Mouse (Mus musculus) intestine, embryonic 16.5 days (tissue): Measurements from ENCODE around the gene Akap3. TPM values are rescaled to one million over a fixed set of nuclear protein-coding genes. Genes with fewer than 3 reads are reported as not detected.

Experiments
- ATAC-seq: fragments of 200-750 bp; cut with Nextera tagmentation; 2 replicates; pipeline ENCODE4 v1.8.0; 2017; ENCODE audit warnings: moderate TSS enrichment, moderate library complexity
- H3K27ac ChIP-seq: fragments of 300-500 bp; sonication (generic); 2 replicates; pipeline ENCODE4 v1.5.1; 2014; ENCODE audit warnings: mild to moderate bottlenecking, low read length
- H3K27me3 ChIP-seq: fragments of 300-500 bp; sonication (generic); replicated peaks from 2 replicates; pipeline ENCODE4 v1.6.1; 2014; ENCODE audit warnings: low read length, control low read depth, mixed read lengths; ENCODE audit not compliant: control insufficient read depth, insufficient read depth
- H3K36me3 ChIP-seq: fragments of 300-500 bp; sonication (generic); 2 replicates; pipeline ENCODE4 v1.6.1; 2014; ENCODE audit warnings: low read length, control low read depth; ENCODE audit not compliant: control insufficient read depth, insufficient read depth
- H3K4me1 ChIP-seq: fragments of 300-500 bp; sonication (generic); 2 replicates; pipeline ENCODE4 v1.6.1; 2014; ENCODE audit warnings: low read length, control low read depth, mixed read lengths; ENCODE audit not compliant: control insufficient read depth, insufficient read depth
- H3K4me2 ChIP-seq: fragments of 300-500 bp; sonication (generic); 2 replicates; pipeline ENCODE4 v1.6.1; 2014; ENCODE audit warnings: low read depth, low read length, control low read depth
- H3K4me3 ChIP-seq: fragments of 300-500 bp; sonication (generic); 2 replicates; pipeline ENCODE4 v1.5.1; 2014; ENCODE audit warnings: mild to moderate bottlenecking, low read length
- H3K9ac ChIP-seq: fragments of 300-500 bp; sonication (generic); 2 replicates; pipeline ENCODE4 v1.6.1; 2014; ENCODE audit warnings: low read depth, low read length
- H3K9me3 ChIP-seq: fragments of 300-500 bp; sonication (generic); 2 replicates; pipeline ENCODE4 v1.6.1; 2016; ENCODE audit warnings: low read length, control low read depth; ENCODE audit not compliant: control insufficient read depth
- WGBS: fragments of 180-500 bp; shearing (Covaris S2); extraction: QIAGEN DNeasy Blood & Tissue Kit; methylation state at CpG from one replicate; pipeline ENCODE4 v1.1.7; 2014; 5-methylcytosine and 5-hydroxymethylcytosine counted together
- polyA plus RNA-seq: library from polyadenylated mRNA; unstranded; fragments of >200 nt; fragmentation: Nextera tagmentation; extraction: Ambion mirVana; gene quantifications from 2 replicates; pipeline ENCODE4 v1.2.1, GENCODE M21; 2015

Gene Akap3
- not detected in 2 replicates for polyA plus RNA-seq

- no peak within 1 kb of the TSS for H3K9ac ChIP-seq
- no peak within 1 kb of the TSS for H3K4me3 ChIP-seq
- H3K9me3 ChIP-seq = no peaks in the 10 kb centered on the region
- no peak within 1 kb of the TSS for H3K27ac ChIP-seq
- H3K36me3 ChIP-seq = no peaks in the 10 kb centered on the region
- ATAC-seq = no peak
- H3K4me2 ChIP-seq = no peak within 1 kb of the TSS
- peaks cover 4% of the 10 kb centered on the region; the same call in 1 of the 2 replicates for H3K4me1 ChIP-seq
- no peaks in the 10 kb centered on the region for H3K27me3 ChIP-seq
Measured at GRCm38 (mm10) chr6:126852881-126853280, at the start of gene Akap3. Gene Akap3 (plus strand): TSS chr6:126853098.

- no peaks in the 10 kb centered on the region for H3K36me3 ChIP-seq
- H3K9me3 ChIP-seq = no peaks in the 10 kb centered on the region
- H3K4me2 ChIP-seq = no peak overlapping the region
- H3K4me3 ChIP-seq = no peak overlapping the region
- no peak overlapping the region for H3K9ac ChIP-seq
- no peaks in the 10 kb centered on the region for H3K27me3 ChIP-seq
- ATAC-seq = no peak
- H3K27ac ChIP-seq = no peak overlapping the region
- no peaks in the 10 kb centered on the region for H3K4me1 ChIP-seq
- WGBS = 87% methylated on average over 3 of the region's 3 CpGs
Measured at GRCm38 (mm10) chr6:126806783-126807182, 46.1 kb upstream of the Akap3 start.

GRCm38 (mm10) chr6:126808134-126808533, 44.8 kb upstream of the Akap3 start:
- no peak overlapping the region for H3K4me2 ChIP-seq
- WGBS = 60% methylated on average over 4 of the region's 4 CpGs
- H3K4me1 ChIP-seq = no peaks in the 10 kb centered on the region
- H3K36me3 ChIP-seq = no peaks in the 10 kb centered on the region
- H3K9me3 ChIP-seq = no peaks in the 10 kb centered on the region
- H3K9ac ChIP-seq = no peak overlapping the region
- H3K27ac ChIP-seq = no peak overlapping the region
- ATAC-seq = no peak
- H3K4me3 ChIP-seq = no peak overlapping the region
- H3K27me3 ChIP-seq = no peaks in the 10 kb centered on the region

GRCm38 (mm10) chr6:126808561-126808960, 44.3 kb upstream of the Akap3 start:
- H3K4me3 ChIP-seq = no peak overlapping the region
- no peaks in the 10 kb centered on the region for H3K27me3 ChIP-seq
- H3K4me2 ChIP-seq = no peak overlapping the region
- H3K9me3 ChIP-seq = no peaks in the 10 kb centered on the region
- H3K9ac ChIP-seq = no peak overlapping the region
- H3K27ac ChIP-seq = no peak overlapping the region
- WGBS = 83% methylated on average over 8 of the region's 8 CpGs
- no peaks in the 10 kb centered on the region for H3K36me3 ChIP-seq
- ATAC-seq = no peak
- H3K4me1 ChIP-seq = no peaks in the 10 kb centered on the region

GRCm38 (mm10) chr6:126811481-126811880, 41.4 kb upstream of the Akap3 start:
- Histone ChIP-seq H3K9me3 (no peaks in the 10 kb centered on the region), H3K9ac (no peak overlapping the region), H3K36me3 (no peaks in the 10 kb centered on the region), H3K4me2 (no peak overlapping the region), H3K4me1 (no peaks in the 10 kb centered on the region), H3K4me3 (no peak overlapping the region), H3K27ac (no peak overlapping the region), H3K27me3 (no peaks in the 10 kb centered on the region)
- whole genome bisulfite sequencing = 81% methylated on average over 4 of the region's 4 CpGs
- no peak for ATAC-seq

GRCm38 (mm10) chr6:126815206-126815750, 37.6 kb upstream of the Akap3 start:
- no peak overlapping the region for H3K4me2 ChIP-seq
- no peak overlapping the region for H3K4me3 ChIP-seq
- no peaks in the 10 kb centered on the region for H3K4me1 ChIP-seq
- H3K27me3 ChIP-seq = no peaks in the 10 kb centered on the region
- 0 out of 2 replicates have a peak, but pooled peaks cover 4% of the 10 kb centered on the region for H3K36me3 ChIP-seq
- WGBS = 69% methylated on average over 6 of the region's 6 CpGs
- ATAC-seq = no peak
- H3K9ac ChIP-seq = no peak overlapping the region
- H3K27ac ChIP-seq = no peak overlapping the region
- no peaks in the 10 kb centered on the region for H3K9me3 ChIP-seq

- H3K4me1 ChIP-seq = no peaks in the 10 kb centered on the region
- ATAC-seq = no peak
- H3K9ac ChIP-seq = no peak overlapping the region
Measured at GRCm38 (mm10) chr6:126816338-126816737, 36.6 kb upstream of the Akap3 start.

GRCm38 (mm10) chr6:126823087-126823486, 29.8 kb upstream of the Akap3 start:
- H3K4me1 ChIP-seq = no peaks in the 10 kb centered on the region
- no peak for ATAC-seq
- no peaks in the 10 kb centered on the region for H3K9me3 ChIP-seq
- no peak overlapping the region for H3K4me2 ChIP-seq
- peaks cover 20% of the 10 kb centered on the region; the same call in 1 of the 2 replicates for H3K36me3 ChIP-seq
- WGBS = 90% methylated on average over 3 of the region's 3 CpGs
- no peak overlapping the region for H3K9ac ChIP-seq
- H3K27me3 ChIP-seq = no peaks in the 10 kb centered on the region
- no peak overlapping the region for H3K4me3 ChIP-seq
- H3K27ac ChIP-seq = no peak overlapping the region

More at GRCm38 (mm10) chr6:126816338-126816737, 36.6 kb upstream of the Akap3 start:
- Histone ChIP-seq H3K9me3 (no peaks in the 10 kb centered on the region), H3K4me2 (no peak overlapping the region), H3K4me3 (no peak overlapping the region), H3K27me3 (no peaks in the 10 kb centered on the region), H3K27ac (no peak overlapping the region), H3K36me3 (0 out of 2 replicates have a peak, but pooled peaks cover 6% of the 10 kb centered on the region)
- 85% methylated on average over 8 of the region's 8 CpGs for WGBS

- H3K9me3 ChIP-seq = no peaks in the 10 kb centered on the region
- H3K4me3 ChIP-seq = no peak overlapping the region
- no peak overlapping the region for H3K9ac ChIP-seq
- no peak for ATAC-seq
- peaks cover 23% of the 10 kb centered on the region for H3K36me3 ChIP-seq
- H3K4me1 ChIP-seq = no peaks in the 10 kb centered on the region
- H3K27me3 ChIP-seq = no peaks in the 10 kb centered on the region
- no peak overlapping the region for H3K27ac ChIP-seq
- H3K4me2 ChIP-seq = no peak overlapping the region
- WGBS = 84% methylated on average over 8 of the region's 8 CpGs
Measured at GRCm38 (mm10) chr6:126836628-126837027, 16.3 kb upstream of the Akap3 start.
